ENCODE assay signal across 25 mouse cellular contexts in the genomic region with DNA sequence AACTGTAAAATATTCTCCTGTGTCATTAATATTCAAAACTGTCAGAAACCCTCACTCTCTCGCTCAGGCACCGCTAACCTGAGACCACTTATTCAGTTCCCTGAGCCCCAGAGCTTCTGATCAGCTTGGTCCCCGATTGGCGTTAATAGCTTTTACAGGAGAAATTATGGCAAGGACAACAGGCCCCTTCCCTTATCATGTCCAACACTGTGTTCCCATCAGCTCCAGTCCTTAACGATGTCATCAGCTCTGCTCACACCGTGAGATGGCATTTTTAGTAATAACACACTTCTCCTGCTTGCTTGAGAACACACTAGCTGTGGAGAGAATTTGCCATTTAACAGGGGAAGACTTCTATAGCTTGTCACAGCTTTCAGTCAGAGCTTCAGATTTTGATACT. TPM values are rescaled to one million over a fixed set of nuclear protein-coding genes. Genes with fewer than 3 reads are reported as not detected.
DNase-seq lines count a peak whose midpoint lies in the region; ATAC-seq and TF ChIP-seq lines count a peak whose summit lies in the region.
"Had no signal": no experiment of that assay in that cellular context is flagged by ENCODE, and none has a peak within 500 bp of the region (broad histone marks: within the 10 kb centered on the region; RNA-seq: fewer than 3 reads in every experiment).

No protein-coding gene starts in this region.

- WGBS in forebrain, embryonic 12.5 days = 67% methylated on average over 6 of the region's 6 CpGs
- 55% methylated on average over 6 of the region's 6 CpGs for WGBS in forebrain, embryonic 14.5 days
- WGBS in heart, postnatal 0 days = 27% methylated on average over 6 of the region's 6 CpGs
- 42% methylated on average over 6 of the region's 6 CpGs for WGBS in midbrain, embryonic 14.5 days
- 86% methylated on average over 6 of the region's 6 CpGs for WGBS in midbrain, embryonic 11.5 days

- no peaks in the 10 kb centered on the region for H3K27me3 ChIP-seq in forebrain, embryonic 12.5 days
- H3K27me3 ChIP-seq in forebrain, embryonic 14.5 days (replicated peaks; ENCODE audit: control insufficient read depth, insufficient read depth, low read length) = no peaks in the 10 kb centered on the region
- H3K27me3 ChIP-seq in heart, postnatal 0 days (ENCODE audit: control insufficient read depth, insufficient read depth, low read length) = peaks cover 46% of the 10 kb centered on the region
- H3K27me3 ChIP-seq in midbrain, embryonic 14.5 days (ENCODE audit: control insufficient read depth, insufficient read depth, low read length) = no peaks in the 10 kb centered on the region
- H3K27me3 ChIP-seq in midbrain, embryonic 11.5 days (ENCODE audit: control insufficient read depth, insufficient read depth, low read length) = no peaks in the 10 kb centered on the region
- H3K27me3 ChIP-seq: intestine, embryonic 15.5 days; neural tube, embryonic 13.5 days; Patski had no signal

- no peak overlapping the region for H3K4me3 ChIP-seq in forebrain, embryonic 12.5 days (replicated peaks)
- H3K4me3 ChIP-seq in forebrain, embryonic 14.5 days (ENCODE audit: low read depth, low read length) = no peak overlapping the region
- H3K4me3 ChIP-seq in heart, postnatal 0 days (ENCODE audit: low read depth, low read length) = no peak overlapping the region
- no peak overlapping the region for H3K4me3 ChIP-seq in midbrain, embryonic 14.5 days (replicated peaks; ENCODE audit: low read depth, low read length)
- no peak overlapping the region for H3K4me3 ChIP-seq in midbrain, embryonic 11.5 days (ENCODE audit: low read depth, low read length)
- H3K4me3 ChIP-seq: gastrocnemius, adult 2 months; intestine, embryonic 15.5 days; left cerebral cortex, adult 2 months; neural tube, embryonic 13.5 days had no signal

- no peak overlapping the region for H3K9ac ChIP-seq in forebrain, embryonic 12.5 days
- H3K9ac ChIP-seq in forebrain, embryonic 14.5 days (ENCODE audit: low read length) = no peak overlapping the region
- no peak overlapping the region for H3K9ac ChIP-seq in heart, postnatal 0 days (replicated peaks; ENCODE audit: low read depth, low read length)
- no peak overlapping the region for H3K9ac ChIP-seq in midbrain, embryonic 14.5 days (replicated peaks; ENCODE audit: low read length)
- no peak overlapping the region for H3K9ac ChIP-seq in midbrain, embryonic 11.5 days (ENCODE audit: low read length)
- H3K9ac ChIP-seq: intestine, embryonic 15.5 days; neural tube, embryonic 13.5 days had no signal

- H3K36me3 ChIP-seq in forebrain, embryonic 12.5 days (replicated peaks) = no peaks in the 10 kb centered on the region
- H3K36me3 ChIP-seq in forebrain, embryonic 14.5 days (ENCODE audit: control insufficient read depth, insufficient read depth, low read length) = no peaks in the 10 kb centered on the region
- no peaks in the 10 kb centered on the region for H3K36me3 ChIP-seq in heart, postnatal 0 days (replicated peaks; ENCODE audit: control insufficient read depth, insufficient read depth, low read length)
- no peaks in the 10 kb centered on the region for H3K36me3 ChIP-seq in midbrain, embryonic 14.5 days (ENCODE audit: control insufficient read depth, insufficient read depth, low read length)
- no peaks in the 10 kb centered on the region for H3K36me3 ChIP-seq in midbrain, embryonic 11.5 days (ENCODE audit: control insufficient read depth, insufficient read depth, low read length)
- H3K36me3 ChIP-seq: intestine, embryonic 15.5 days; neural tube, embryonic 13.5 days had no signal

- no peak overlapping the region for H3K4me2 ChIP-seq in forebrain, embryonic 12.5 days
- H3K4me2 ChIP-seq in forebrain, embryonic 14.5 days (ENCODE audit: low read length) = no peak overlapping the region
- H3K4me2 ChIP-seq in heart, postnatal 0 days (ENCODE audit: low read depth, low read length) = no peak overlapping the region
- H3K4me2 ChIP-seq in midbrain, embryonic 14.5 days (ENCODE audit: low read length) = no peak overlapping the region
- no peak overlapping the region for H3K4me2 ChIP-seq in midbrain, embryonic 11.5 days
- H3K4me2 ChIP-seq: intestine, embryonic 15.5 days; neural tube, embryonic 13.5 days had no signal

- DNase-seq in forebrain, embryonic 14.5 days (ENCODE audit: low spot score) = no peak
- DNase-seq in heart, postnatal 0 days (ENCODE audit: low spot score) = peak; percentile 39
- no peak for DNase-seq in heart, adult 8-10 months (ENCODE audit: low spot score)
- peak; percentile 13 for DNase-seq in midbrain, embryonic 14.5 days
- DNase-seq in midbrain, embryonic 11.5 days (ENCODE audit: low spot score, missing footprints) = no peak
- DNase-seq in adrenal gland, postnatal 10 days = no peak
- DNase-seq: adrenal gland, postnatal 14 days; cerebellum, adult 11 months; cerebellum, postnatal 10 days; embryo, embryonic 11 days; gastrocnemius, adult 2 months; kidney, postnatal 36 days; layer of hippocampus, adult 9-11 months; left cerebral cortex, postnatal 4 days; right cerebral cortex, postnatal 14 days; spleen, adult 18-20 months; thymus, postnatal 25 days had no signal

- no peak for TF ChIP-seq EP300 in heart, postnatal 0 days (IDR thresholded peaks at IDR 0.05; ENCODE audit: low read depth)

- H3K9me3 ChIP-seq in forebrain, embryonic 12.5 days = no peaks in the 10 kb centered on the region
- H3K9me3 ChIP-seq in forebrain, embryonic 14.5 days (replicated peaks; ENCODE audit: control insufficient read depth, low read length) = no peaks in the 10 kb centered on the region
- H3K9me3 ChIP-seq in heart, postnatal 0 days (replicated peaks; ENCODE audit: control insufficient read depth, low read length) = peaks cover 6% of the 10 kb centered on the region; the same call in 1 of the 2 replicates
- no peaks in the 10 kb centered on the region for H3K9me3 ChIP-seq in midbrain, embryonic 14.5 days (ENCODE audit: control insufficient read depth, low read length)
- no peaks in the 10 kb centered on the region for H3K9me3 ChIP-seq in midbrain, embryonic 11.5 days (ENCODE audit: control insufficient read depth, low read length)
- H3K9me3 ChIP-seq: intestine, embryonic 15.5 days; neural tube, embryonic 13.5 days had no signal

- no peak overlapping the region; the same call in 1 of the 2 replicates for H3K27ac ChIP-seq in forebrain, embryonic 12.5 days
- H3K27ac ChIP-seq in forebrain, embryonic 14.5 days (ENCODE audit: low read depth, low read length) = no peak overlapping the region
- H3K27ac ChIP-seq in heart, postnatal 0 days (ENCODE audit: low read depth) = no peak overlapping the region
- 0 out of 2 replicates have a peak overlapping the region, but pooled peaks have one; percentile 4 for H3K27ac ChIP-seq in midbrain, embryonic 14.5 days (replicated peaks; ENCODE audit: low read depth, low read length)
- no peak overlapping the region for H3K27ac ChIP-seq in midbrain, embryonic 11.5 days (ENCODE audit: low read depth, low read length)
- H3K27ac ChIP-seq: gastrocnemius, adult 2 months; intestine, embryonic 15.5 days; left cerebral cortex, adult 2 months; neural tube, embryonic 13.5 days had no signal

- ATAC-seq in forebrain, embryonic 12.5 days (ENCODE audit: low FRiP score) = 0 out of 2 replicates have a peak, but pooled peaks have one; percentile 33
- no peak for ATAC-seq in forebrain, embryonic 14.5 days
- ATAC-seq in heart, postnatal 0 days (ENCODE audit: insufficient read depth, low read depth) = peak; percentile 68; the same call in 1 of the 2 replicates
- ATAC-seq in midbrain, embryonic 14.5 days (ENCODE audit: low FRiP score, low TSS enrichment) = peak; percentile 31; the same call in 1 of the 2 replicates
- no peak; the same call in 1 of the 2 replicates for ATAC-seq in midbrain, embryonic 11.5 days (ENCODE audit: low FRiP score)
- ATAC-seq: activated CD4-positive, CD25-positive, alpha-beta regulatory T cell, adult 4 months; CD4-positive, CD25-positive, alpha-beta regulatory T cell, adult 4 months; intestine, embryonic 15.5 days; lung, postnatal 0 days; Patski had no signal

- no peak for TF ChIP-seq CTCF in heart, postnatal 0 days (IDR thresholded peaks at IDR 0.05; ENCODE audit: low read depth)

- peaks cover 25% of the 10 kb centered on the region for H3K4me1 ChIP-seq in forebrain, embryonic 12.5 days
- peaks cover 11% of the 10 kb centered on the region; the same call in 1 of the 2 replicates for H3K4me1 ChIP-seq in forebrain, embryonic 14.5 days (ENCODE audit: control insufficient read depth, insufficient read depth, low read length)
- H3K4me1 ChIP-seq in heart, postnatal 0 days (ENCODE audit: control insufficient read depth, insufficient read depth) = peaks cover 12% of the 10 kb centered on the region; the same call in 1 of the 2 replicates
- no peaks in the 10 kb centered on the region; the same call in 1 of the 2 replicates for H3K4me1 ChIP-seq in midbrain, embryonic 14.5 days (ENCODE audit: control insufficient read depth, insufficient read depth, low read length)
- 0 out of 2 replicates have a peak, but pooled peaks cover 4% of the 10 kb centered on the region for H3K4me1 ChIP-seq in midbrain, embryonic 11.5 days (ENCODE audit: control insufficient read depth, insufficient read depth, low read length)
- H3K4me1 ChIP-seq: intestine, embryonic 15.5 days had no signal

RNA-seq across cellular contexts. Expression of a gene that starts 48.2 kb away (rescaled TPM):
- 8.9 and 10.4 TPM in 2 replicates for polyA plus RNA-seq in forebrain, embryonic 12.5 days (2016; fragmentation: Nextera tagmentation; extraction: Ambion mirVana)
- 4.0 and 4.2 TPM in 2 replicates for polyA plus RNA-seq in forebrain, embryonic 14.5 days (2014; fragmentation: Nextera tagmentation; extraction: Ambion mirVana)
- total RNA-seq in heart, postnatal 0 days (2014; rRNA removed; ENCODE audit: low replicate concordance) = 10.7 and 13.2 TPM in 2 replicates
- 5.5 and 6.6 TPM in 2 replicates for polyA plus RNA-seq in heart, postnatal 0 days (2015; fragmentation: Nextera tagmentation; extraction: Ambion mirVana)
- 10 to 100 TPM in 3 of 4 experiments, 1 to 10 TPM in 1; 10.0 to 11.3 (median 10.6) TPM for total RNA-seq in heart, adult 8-10 months (2022)
- 2.9 and 3.2 TPM in 2 replicates for polyA plus RNA-seq in midbrain, embryonic 14.5 days (2014; fragmentation: Nextera tagmentation; extraction: Ambion mirVana)
- 7.2 and 7.7 TPM in 2 replicates for polyA plus RNA-seq in midbrain, embryonic 11.5 days (2014; fragmentation: Nextera tagmentation; extraction: Ambion mirVana)
- 10 to 100 TPM; 20.4 to 21.2 TPM for total RNA-seq in adrenal gland, postnatal 10 days (2021)

Comparison
In these comparisons a context has a peak if more than half of its experiments do, and no peak if none do; other contexts are left out.
1. ATAC-seq: peak in forebrain, embryonic 12.5 days (single experiment), heart, postnatal 0 days (single experiment) and midbrain, embryonic 14.5 days (single experiment); none in forebrain, embryonic 14.5 days (single experiment) and midbrain, embryonic 11.5 days (single experiment).
2. DNase-seq: peak in heart, postnatal 0 days (single experiment) and midbrain, embryonic 14.5 days (single experiment); none in forebrain, embryonic 14.5 days (single experiment), heart, adult 8-10 months (single experiment), midbrain, embryonic 11.5 days (single experiment) and adrenal gland, postnatal 10 days (single experiment).